Mouse (Mus musculus) heart, postnatal 0 days (tissue): Measurements from ENCODE around the gene Arhgap32.

Experiments used
- CTCF ChIP-seq: IDR thresholded peaks from 2 replicates; pipeline ENCODE4 v1.5.1; 2016; ENCODE audit warnings: antibody characterized with exemption, control low read depth, low read depth
- EP300 ChIP-seq: IDR thresholded peaks from 2 replicates; pipeline ENCODE4 v1.6.1; 2016; ENCODE audit warnings: antibody characterized with exemption, low read depth

- TF ChIP-seq CTCF (no peak), EP300 (no peak)
These were observed 336 bp downstream of the Arhgap32 start for GRCm38 (mm10) chr9:32116272-32116671.
